Mouse (Mus musculus) adrenal gland, postnatal 36 days (tissue): Measurements from ENCODE around the gene Tmf1. TPM values are rescaled to one million over a fixed set of nuclear protein-coding genes. Genes with fewer than 3 reads are reported as not detected.
A peak's percentile ranks its signal among the peaks of the same experiment; 100 is the strongest.

ENCODE experiments used
- DNase-seq, 2 experiments: peaks; one replicate each; pipeline ENCODE4 v3.0.0; 2021; ENCODE audit warnings: mixed read lengths in 1 of 2
- total RNA-seq, 2 experiments: library from RNA; stranded (reverse); gene quantifications; 2 replicates each; pipeline ENCODE4 v1.2.3; 2021

Gene Tmf1
- total RNA-seq, 2 experiments from 2014 or later: 52.9 to 53.6 TPM

DNA sequence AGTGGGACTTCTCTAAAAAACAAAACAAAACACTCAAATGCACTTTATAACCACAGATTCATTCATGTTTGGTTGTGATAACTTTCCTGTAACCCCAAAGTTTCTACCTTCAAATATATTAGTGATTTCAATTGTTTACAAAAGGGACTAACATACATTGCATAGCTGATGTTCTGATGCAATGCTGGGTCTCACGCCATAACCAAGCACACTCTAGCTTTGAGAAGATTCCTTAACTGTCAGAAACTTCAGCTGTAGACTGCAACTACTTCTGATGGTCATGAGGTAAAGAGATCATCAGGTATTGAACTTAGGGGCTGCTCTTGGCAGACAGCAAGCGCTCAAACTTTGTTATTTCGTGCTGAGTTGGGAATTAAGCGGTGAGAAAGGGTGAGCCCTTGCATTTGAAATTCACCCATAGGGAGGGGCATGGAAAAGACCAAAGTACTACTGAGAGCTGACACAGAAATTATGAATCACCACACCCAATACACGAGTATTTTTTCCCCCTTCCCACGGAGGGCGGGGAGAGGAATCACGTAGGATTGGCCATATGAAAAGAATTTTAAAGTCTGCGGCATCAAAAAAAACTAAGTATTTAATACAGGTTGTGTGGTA, 25.4 kb upstream of the Tmf1 start:
- no peak for DNase-seq

DNA sequence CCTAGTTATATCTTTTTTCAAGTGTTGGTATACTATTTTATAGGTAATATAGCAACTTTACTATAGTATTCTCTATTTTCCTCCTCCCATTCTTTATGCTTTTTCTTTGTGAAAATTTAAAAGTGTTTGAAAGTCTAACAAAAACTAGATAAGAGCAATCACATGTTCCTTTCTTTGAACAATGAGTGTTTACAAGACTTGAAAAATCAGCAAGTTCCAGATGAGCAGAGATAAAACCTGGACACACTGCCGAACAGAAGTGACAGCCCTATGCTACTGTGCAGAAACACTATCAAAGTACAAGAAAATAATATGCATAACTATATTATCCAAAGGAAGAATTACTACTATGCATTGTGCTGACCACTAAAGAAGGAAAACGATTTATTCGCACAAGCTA, 23.6 kb upstream of the Tmf1 start:
- DNase-seq: no peak

DNA sequence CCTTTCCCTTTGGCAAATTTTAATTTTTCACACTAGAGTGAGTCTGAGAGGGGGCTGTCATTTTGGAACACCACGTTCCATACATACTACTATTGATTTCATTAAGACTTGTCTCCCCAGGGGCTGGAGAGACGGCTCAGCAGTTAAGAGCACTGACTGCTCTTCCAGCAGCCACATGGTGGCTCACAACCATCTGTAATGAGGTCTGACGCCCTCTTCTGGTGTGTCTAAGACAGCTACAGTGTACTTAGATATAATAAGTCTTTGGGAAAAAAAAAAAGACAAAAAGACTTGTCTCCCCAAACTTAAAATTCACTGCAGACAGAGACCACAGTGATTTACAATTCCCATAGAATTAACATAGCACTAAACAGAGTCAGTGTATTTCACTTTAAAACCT, 21.5 kb upstream of the Tmf1 start:
- DNase-seq: no peak

DNA sequence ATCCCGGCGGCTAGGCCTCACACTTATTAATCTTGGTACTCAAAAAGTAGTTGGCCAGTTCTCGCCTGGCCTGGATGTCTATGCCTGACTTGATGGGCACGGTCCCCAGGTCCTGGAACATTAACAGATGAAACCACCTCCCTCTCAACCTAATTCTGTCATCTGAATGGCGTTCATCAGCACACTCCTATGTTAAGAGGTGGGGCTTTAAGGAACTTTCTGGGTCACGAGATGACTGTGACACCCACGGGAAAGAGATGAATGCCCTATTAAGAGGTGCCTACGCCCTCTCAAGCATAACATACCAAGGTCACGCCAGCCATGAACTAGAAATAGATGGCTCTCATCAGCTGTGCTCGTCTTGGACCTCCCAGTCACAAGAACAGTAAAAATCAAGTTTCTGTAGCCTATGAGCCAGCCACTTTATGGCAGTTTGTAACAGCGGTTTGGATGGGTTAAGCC, 476 bp upstream of the Tmf1 start:
- no peak for DNase-seq

DNA sequence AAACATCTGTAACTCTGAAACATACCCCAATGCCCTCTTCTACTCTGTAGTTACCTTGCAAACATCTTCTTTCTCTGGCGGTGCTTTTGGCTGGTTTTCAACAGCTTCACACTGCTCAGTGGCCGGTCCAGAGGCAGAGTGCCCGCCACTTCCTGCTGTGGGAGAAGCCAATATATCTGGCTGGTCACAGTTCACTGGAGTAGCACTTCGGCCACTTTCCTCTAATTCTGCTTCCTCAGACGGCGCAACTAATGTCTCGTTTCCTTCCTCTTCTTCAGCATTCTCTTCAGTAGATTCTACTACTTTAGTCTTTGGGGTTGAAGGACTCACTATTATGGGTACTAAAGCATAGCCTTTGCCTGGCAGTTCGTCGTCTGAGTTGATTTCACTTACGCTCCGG, 3.2 kb downstream of the Tmf1 start:
- peak in 1 of 2 experiments; percentile 9 for DNase-seq

DNA sequence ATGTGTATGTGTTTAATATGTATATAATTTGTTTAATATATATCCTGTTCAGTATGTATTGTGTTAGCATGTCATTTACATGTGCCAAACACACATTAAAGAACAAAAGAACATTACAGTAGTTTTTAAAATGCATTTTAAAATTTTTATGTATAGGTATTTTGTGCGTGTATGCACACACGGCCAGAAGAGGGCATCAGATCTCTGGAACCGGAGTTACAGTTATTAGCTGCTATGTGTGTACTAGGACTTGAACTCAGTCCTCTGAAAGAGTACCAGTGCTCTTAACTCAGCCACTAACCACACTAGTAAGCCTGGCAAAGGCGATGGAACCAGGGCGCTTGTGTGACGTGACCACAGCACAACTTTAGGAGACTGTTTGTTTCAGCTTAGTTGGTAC, 28.8 kb downstream of the Tmf1 start:
- no peak for DNase-seq

DNA sequence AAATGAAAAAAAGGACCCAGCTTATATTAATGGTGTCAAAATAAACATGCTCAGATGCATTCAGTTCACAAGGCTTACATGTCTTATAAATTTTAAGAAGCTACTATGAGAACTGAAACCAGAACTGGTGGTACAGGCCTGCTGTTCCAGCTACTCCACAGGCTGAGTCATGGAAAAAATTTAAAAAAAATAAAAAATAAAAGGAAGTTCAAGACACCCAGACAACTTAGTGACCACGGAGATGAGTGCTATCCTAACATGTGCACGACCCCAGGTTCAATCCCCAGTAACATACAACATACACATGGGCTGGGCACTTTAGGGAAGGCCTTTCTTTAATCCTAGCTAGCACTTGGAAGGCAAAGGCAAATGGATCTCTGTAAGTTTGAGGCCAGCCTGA, 29.2 kb downstream of the Tmf1 start:
- no peak for DNase-seq

DNA sequence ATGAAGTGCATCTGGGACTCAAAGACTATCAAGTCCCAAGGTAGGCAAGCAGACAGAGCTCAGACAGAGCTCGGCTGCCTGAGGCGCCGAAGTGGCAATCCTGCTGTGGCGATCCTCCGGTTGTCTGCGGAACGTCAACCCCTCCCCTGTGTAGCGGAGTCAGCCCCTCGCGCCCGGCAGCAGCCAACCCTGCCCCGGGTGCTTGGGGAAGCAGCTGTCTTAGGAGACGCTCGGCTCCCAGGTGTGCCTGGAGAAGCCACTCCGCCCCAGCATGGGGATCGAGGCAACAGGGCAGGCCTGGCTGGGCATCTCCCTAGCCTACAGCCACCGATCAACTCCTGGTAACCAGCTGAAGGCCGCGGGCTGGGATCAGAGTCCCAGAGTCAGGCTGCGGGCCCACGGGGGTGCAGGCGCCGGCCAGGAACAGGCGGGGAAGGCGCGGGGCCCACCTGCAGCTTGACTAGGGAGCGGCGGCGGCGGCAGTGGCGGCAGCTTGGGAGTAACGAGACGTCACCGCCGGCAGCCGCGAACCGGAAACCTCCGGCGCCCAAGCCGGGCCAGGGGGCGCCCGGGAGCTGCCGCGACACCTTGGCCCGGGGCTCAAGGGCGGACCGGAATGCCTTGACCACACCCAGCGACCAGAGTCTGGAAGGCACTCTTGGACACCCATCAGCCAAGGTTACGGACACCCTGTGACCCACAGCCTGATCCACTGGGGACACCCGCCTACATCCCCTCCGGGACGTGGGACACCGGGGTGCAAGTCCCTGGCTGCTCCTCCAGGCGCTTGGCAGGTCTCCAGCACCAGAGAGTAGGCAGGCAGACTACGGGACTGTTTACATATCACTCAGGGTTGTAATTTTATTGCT, 30.3 kb downstream of the Tmf1 start, which contains the start of gene Eogt:
Gene Eogt (minus strand): TSS at position 800 of the 869 bp plus-strand sequence.
- peak; percentile 88 to 92 for DNase-seq

DNA sequence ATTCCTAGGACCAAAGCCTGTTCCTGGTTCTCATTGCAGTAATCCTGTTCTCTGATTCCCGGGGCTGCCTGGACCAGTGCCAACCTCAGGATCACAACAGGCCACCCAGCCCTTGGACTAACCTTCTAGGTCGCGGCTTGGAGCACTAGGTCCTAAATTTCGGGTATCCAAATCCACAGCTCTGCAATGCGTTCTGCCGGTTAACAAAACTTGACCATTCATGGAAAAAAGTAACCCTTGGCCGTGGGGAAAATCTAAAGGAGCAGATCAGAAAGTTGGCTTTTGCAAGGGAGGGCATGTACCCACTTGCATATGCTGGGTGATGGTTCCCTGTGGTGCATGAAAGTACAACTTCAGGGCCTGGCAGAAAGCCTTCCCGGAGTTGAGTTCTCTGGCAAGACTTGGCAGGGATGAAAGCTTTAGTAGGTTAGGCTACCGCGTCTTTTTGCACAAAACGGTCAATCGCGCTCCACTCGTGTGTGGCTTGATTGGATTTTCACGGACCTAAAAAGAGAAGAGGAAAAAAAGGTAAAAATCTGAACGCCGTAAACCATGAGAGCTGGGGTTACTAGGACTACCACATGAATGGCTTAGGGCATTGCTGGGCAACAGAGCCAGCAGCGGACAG, 31.1 kb downstream of the Tmf1 start:
- peak; percentile 73 to 85 for DNase-seq

DNA sequence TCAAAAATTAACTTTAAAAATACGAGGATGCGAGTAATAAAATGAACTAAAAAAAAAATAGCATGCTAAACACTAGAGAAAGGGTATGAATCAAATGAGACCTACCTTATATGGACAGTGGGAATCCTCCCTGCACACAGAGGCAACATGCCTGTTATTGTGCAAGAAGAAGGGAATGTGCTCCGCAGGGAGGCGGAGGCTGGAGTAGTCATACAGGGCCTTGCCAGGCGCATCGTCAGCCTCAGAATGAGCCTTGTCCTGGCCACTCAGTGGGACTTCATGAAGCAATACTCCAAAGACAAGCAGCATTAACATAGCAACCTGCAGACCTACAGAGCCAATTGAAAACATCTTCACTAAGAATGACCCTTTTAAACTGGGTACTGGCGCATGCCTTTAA, 33.8 kb downstream of the Tmf1 start:
- peak; percentile 75 to 85 for DNase-seq

DNA sequence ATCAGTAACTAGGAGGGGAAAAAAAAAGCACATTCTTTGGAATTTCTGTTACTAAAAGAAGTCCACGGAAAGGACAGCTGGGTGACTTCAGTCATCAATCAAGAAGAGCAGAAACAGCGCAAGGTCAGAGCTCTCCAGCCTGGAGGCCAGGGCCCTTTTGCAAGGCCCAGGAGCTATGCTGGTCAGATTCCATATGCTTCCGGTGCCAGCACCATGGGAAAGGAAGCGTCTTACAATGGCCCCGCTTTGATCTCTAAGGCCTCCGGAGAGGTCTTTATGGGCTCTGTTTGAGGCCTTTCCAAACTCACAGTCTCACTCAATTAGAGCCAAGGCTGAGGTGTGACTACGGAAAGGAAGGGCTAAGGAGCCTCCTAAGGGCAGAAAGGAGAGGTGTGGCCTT, 34.6 kb downstream of the Tmf1 start:
- peak; percentile 84 to 87 for DNase-seq

DNA sequence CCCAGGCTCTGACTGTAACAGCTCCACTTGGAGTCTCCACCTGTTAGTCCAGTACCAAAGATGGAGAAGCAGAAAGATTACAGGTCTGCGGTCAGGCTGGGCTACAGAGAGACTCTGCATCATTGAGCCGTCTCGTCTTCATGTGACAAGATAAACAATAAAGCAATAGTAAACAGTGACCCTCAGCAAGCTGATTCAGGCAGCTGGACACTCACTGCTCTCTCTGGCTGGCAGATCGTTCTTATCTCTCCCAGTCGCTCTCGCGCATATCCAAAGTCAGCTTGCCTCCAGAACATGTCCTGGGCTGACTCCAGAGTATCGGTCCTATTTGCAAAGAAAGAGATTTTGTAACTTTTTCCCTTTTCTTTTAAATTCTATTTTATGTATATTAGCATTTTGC, 36.3 kb downstream of the Tmf1 start:
- peak; percentile 32 to 49 for DNase-seq

DNA sequence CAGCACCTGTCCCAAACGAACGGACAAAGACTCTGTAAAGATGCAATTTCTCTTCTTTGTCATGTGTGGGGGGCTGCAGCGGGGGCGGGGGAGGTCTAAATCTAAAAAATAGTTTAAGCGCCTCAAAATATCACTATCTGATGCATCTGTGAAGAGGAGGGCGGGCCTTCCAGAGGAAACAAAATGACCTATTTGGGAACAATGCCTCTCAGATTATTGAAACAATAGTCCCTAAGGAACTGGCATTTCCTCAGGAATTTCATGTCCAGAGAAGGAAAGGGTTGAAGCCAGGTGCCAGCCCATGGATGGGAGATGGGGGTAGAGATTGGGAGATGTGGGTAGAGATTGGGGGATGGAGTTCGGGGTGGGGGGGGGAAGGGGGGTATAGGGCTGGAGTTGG, 37.1 kb downstream of the Tmf1 start:
- no peak for DNase-seq

DNA sequence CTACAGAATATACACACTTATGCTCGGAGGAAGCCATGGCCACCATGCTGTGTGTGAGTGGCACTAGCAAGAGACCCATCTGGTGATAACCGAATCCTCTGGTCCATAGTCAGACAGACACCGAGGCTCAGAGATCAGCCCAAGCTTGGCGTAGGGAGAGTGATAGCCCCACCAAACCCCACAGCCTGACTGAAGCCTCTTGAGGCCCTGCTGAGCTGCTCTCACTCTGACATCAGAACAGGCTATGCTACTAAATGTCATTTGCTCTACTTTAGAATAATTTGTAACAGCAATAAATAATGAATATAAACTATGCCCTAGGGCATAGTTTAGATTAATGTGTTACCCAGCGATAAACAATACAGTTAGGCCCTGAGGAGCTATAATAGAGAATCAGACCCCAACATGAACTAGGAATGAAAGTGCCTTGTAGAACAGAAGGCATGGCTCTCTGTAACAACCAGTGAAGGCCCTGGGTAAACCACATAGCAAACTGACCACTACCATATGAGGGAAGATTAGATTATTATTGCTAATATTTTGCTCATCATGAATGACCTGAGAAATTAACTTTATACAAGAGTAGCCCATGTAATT, 46.1 kb downstream of the Tmf1 start:
- no peak for DNase-seq

DNA sequence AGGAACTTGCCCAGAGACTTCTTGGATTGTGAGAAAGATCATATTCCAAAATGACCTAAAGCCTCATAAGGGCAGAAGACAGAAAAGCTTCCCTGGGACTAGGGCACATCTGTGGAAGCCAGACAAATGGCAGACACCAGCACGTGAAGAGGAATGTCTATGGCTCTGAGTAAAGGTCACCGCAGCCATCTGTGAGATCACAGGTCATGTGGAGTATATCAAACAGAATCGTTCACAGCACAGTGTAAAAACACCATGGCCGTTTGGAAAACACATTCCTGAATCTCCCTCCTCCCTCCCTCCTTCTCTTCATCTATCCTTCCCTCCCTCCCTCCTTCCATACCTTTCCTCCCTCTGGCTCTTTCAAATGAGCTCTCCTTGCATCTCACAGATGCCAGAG, 47.1 kb downstream of the Tmf1 start:
- DNase-seq: no peak

DNA sequence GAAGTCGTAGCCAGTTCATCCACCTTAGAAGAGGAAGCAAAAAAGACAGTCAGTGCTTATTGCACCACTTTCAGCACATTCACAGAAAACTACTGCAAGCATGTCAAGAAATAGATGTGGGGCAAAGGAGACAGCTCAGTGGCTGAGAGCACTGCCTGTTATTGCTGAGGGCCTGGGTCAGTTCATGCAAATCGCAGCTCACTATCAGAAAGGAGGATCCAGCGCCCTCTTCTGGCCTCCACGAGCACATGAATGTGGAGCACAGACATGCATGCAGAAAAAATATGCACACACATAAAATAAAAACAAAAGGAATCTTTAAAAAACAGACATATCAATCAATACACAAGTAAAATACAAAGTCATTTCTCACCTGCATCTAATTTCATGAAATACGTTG, 47.9 kb downstream of the Tmf1 start:
- no peak for DNase-seq

DNA sequence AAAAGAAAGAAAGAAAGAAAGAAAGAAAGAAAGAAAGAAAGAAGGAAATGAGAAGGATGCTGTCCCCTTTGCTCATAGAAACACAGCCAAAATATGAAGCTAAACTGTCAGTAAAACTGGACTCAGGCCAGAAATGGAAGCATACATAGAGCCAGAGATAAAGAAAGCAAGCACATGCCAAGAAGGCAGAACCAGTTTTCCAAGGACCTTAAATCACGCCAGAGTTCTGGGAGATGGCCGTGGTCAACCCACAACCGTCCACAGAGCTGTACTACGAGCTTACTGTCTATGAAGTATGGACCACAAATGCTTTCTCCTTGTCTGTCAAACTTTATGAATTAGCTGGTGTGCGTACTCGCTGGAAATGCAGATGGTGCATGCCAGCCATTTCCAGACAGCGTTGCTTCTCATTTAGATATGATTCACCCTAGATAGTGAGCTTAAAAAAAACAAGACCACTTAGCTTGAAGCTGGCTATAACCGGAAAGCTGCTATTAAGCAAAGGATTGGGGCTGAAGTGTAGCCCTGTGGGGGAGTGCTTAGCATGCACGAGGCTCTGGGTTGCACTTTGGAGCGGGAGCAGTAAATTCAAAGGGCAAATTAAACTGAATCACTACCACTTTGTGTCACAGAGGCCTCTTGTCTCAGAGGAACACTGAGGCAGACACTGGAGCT, 54.4 kb downstream of the Tmf1 start:
- DNase-seq: peak in 1 of 2 experiments; percentile 28

DNA sequence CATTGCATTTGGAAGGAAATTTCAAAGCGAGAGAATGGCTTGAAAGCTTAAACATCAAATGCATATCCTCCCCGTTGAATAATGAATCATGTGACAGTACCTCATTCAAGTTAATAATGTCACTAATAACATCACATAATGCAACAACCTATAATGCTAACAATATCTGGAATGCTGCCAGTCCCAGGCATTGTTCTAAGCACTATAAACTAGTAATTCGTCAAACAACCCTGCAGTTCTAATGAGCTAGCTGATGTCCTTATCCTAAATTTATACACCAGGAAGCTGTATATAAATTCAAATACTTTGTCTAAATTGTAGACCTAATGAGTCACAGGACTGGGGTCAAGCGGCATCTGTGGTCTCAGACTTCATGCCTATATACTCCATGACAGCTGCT, 58.0 kb downstream of the Tmf1 start:
- DNase-seq: no peak

DNA sequence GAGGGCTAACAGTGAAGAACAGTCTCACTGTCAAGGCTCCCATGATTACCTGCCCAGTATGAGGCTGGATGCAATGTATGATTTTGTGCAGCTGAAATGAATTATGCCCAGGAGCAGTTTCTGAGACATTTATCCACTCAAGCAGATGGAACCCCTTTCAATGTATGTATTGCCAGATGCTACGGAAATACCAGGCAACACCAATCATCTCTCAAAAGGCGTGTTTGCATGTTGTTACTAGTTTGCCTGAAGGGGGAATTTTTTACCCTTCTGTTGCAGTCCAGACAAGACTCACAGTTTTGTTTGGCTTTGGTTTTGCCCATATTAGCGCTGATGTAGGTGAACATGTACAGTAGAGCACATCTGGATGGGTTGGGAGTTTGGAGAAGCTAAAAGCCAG, 60.6 kb downstream of the Tmf1 start:
- DNase-seq: no peak

DNA sequence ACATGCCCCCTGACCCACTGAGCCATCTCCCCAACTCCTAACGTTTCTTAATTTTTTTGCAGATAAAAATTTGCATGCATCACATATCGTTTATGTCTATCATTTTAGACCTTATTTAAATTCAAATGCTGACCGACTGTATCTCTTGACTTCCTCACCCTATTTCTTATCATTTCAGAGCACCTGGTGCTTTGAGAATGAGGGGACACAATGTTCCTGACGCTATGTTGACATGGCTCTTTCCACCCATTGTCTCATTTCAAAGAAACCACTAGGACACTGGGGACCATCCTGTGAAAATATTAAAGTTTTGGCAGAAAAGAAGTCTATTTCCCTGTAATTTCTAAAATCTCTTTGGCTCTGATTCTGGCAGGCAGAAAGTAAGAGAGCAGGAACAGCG, 62.0 kb downstream of the Tmf1 start:
- DNase-seq: no peak

DNA sequence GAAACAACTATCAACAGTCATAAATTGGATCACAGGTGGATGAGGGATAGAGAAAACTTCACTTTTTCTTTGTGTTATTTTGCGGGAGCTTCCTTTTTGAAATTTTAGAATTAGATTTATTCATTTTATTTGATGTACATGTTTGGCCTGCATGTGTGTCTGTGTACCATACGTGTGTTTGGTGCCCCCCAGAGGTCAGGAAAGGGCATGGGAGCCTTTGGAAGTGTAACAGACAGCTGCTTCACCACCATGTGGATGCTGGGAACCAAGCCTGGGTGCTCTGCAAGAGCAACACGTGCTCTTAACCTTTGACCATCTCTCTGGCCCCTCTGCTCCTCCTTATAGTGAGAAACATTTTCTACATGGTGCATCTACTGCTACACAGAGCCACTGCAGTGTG, 64.1 kb downstream of the Tmf1 start:
- no peak for DNase-seq

DNA sequence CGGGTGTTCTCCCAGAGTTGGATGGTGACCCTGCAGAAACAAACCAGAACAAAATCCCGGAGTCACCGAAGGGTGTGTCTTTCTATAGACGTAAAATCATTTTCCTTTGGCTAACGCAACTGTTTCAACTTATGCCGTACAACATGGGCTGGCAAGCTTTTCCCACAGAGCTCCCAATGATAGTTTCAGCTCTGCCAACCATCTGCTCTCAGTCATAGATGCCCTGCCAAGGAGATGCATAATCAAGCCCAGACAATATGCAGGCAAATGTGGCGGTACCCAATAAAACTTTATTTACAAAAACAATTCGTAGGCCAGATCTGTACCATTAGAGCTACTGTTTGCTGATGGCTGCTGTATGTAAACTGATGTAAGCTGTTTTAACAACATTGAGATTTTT, 66.7 kb downstream of the Tmf1 start:
- no peak for DNase-seq
